Mouse (Mus musculus) mouse embryonic stem cell (cell line): ENCODE data around the gene Slc43a3.

Experiments used
- in situ Hi-C, 2 experiments: fragments of 300-500 bp; cut with MboI; formaldehyde crosslinking; loops; 1 replicate in 1 of 2; 3 replicates in 1 of 2; pipeline ENCODE4 v1.14.3; 2019 to 2020; ENCODE audit warnings: low sequenced_read_pairs in 2 of 2, low pct_unique_long_range_greater_than_20kb in 1 of 2, mixed read lengths in 1 of 2; ENCODE audit not compliant: unreplicated experiment in 1 of 2

The Slc43a3 gene

GRCm38 (mm10) chr2:84933992-84934648 is 2.3 kb upstream of the Slc43a3 start:
- in situ Hi-C loops = no loop called here

- in situ Hi-C loops = no loop called here
These were observed 1.8 kb upstream of the Slc43a3 start for GRCm38 (mm10) chr2:84934649-84935007.

- in situ Hi-C loops = no loop called here
These were observed 1.3 kb upstream of the Slc43a3 start for GRCm38 (mm10) chr2:84935065-84935464.

GRCm38 (mm10) chr2:84937491-84938150 is 1.2 kb downstream of the Slc43a3 start:
- in situ Hi-C loops = no loop called here

GRCm38 (mm10) chr2:84938249-84938946 is 2.0 kb downstream of the Slc43a3 start:
- in situ Hi-C loops = no loop called here

GRCm38 (mm10) chr2:84939306-84939705 is 2.9 kb downstream of the Slc43a3 start:
- in situ Hi-C loops = no loop called here

- in situ Hi-C loops = no loop called here
These were observed 3.3 kb downstream of the Slc43a3 start for GRCm38 (mm10) chr2:84939711-84940110.

GRCm38 (mm10) chr2:84941332-84941731 is 5.0 kb downstream of the Slc43a3 start:
- in situ Hi-C loops = no loop called here

- in situ Hi-C loops = no loop called here
These were observed 5.4 kb downstream of the Slc43a3 start for GRCm38 (mm10) chr2:84941795-84942194.

- in situ Hi-C loops = no loop called here
These were observed 10.9 kb downstream of the Slc43a3 start for GRCm38 (mm10) chr2:84947154-84947771.

- in situ Hi-C loops = no loop called here
These were observed 11.9 kb downstream of the Slc43a3 start for GRCm38 (mm10) chr2:84948252-84948651.

GRCm38 (mm10) chr2:84948721-84949120 is 12.3 kb downstream of the Slc43a3 start:
- in situ Hi-C loops = no loop called here

- in situ Hi-C loops = no loop called here
These were observed 14.6 kb downstream of the Slc43a3 start for GRCm38 (mm10) chr2:84951027-84951426.

GRCm38 (mm10) chr2:84952251-84952650 is 15.9 kb downstream of the Slc43a3 start:
- in situ Hi-C loops = no loop called here

GRCm38 (mm10) chr2:84952693-84953092 is 16.3 kb downstream of the Slc43a3 start:
- in situ Hi-C loops = no loop called here

GRCm38 (mm10) chr2:84955435-84955834 is 19.1 kb downstream of the Slc43a3 start:
- in situ Hi-C loops = no loop called here

- in situ Hi-C loops = no loop called here
These were observed 19.9 kb downstream of the Slc43a3 start for GRCm38 (mm10) chr2:84956274-84956673.

GRCm38 (mm10) chr2:84958588-84959264 is 22.3 kb downstream of the Slc43a3 start:
- in situ Hi-C loops = no loop called here

GRCm38 (mm10) chr2:84961300-84961699 is 24.9 kb downstream of the Slc43a3 start:
- in situ Hi-C loops = no loop called here
